Mouse (Mus musculus): Measurements from ENCODE around the gene Ncaph2. TPM values are rescaled to one million over a fixed set of nuclear protein-coding genes. Genes with fewer than 3 reads are reported as not detected.

Ncaph2 gene
- 187 and 194 TPM in 2 replicates for polyA plus RNA-seq (2016; fragmentation: Nextera tagmentation; extraction: Ambion mirVana)

DNA sequence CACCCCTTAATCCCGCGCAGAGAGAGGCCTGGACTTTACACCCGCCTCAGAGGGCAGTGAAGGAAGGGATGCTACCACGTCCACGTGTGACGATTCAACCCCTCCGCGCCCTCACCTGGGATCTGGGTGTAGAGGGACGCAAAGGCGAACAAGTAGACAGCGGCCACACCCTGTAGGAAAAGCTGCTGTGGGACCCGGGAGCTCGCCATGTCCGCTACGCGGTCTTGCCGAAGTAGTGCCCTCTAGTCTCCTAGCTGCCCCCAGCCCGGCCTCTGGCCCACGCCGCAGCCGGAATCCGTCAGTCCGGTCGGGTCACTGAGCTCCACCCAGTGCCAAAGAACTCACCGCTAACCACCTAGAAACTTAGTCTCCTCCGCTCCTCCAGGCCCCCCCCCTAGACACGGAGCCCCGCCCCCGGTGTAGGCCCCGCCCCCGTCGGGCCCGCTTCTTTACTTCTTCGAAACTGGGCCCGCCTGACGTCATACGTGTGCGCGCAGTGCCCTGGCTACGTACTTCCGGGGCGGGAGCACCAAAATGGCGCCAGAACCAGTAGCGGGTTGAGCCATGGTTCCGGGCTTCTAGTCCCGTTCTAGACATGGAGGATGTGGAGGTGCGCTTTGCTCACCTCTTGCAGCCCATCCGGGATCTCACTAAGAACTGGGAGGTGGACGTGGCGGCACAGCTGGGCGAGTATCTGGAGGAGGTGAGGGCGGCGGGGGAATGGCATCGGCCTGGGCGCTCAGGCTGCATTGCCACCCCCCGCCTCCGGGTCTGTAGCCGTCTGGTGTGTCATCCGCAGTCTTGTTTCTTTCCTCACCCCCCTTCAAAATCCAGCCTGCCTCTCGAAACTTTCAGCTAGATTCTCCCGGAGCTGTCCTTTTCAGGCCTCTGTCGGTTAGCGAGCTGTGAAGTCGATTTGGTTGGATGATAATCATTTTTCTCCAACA, at the start of gene Ncaph2, which contains the start of gene Lmf2:
Ncaph2 (plus strand) TSS at position 479 of the 947 bp plus-strand sequence.
Lmf2 (minus strand) TSS at position 419 of the 947 bp plus-strand sequence.
- peak; percentile 98 for DNase-seq (ENCODE audit: low spot score)
- H3K4me1 ChIP-seq (replicated peaks), result peaks cover 34% of the 10 kb centered on the region
- H3K27me3 ChIP-seq (ENCODE audit: insufficient read depth, poor library complexity, severe bottlenecking), result no peaks in the 10 kb centered on the region
- H3K27ac ChIP-seq, result peak within 1 kb of the TSS; percentile 95
- H3K9me3 ChIP-seq, result no peaks in the 10 kb centered on the region
- peak within 1 kb of the TSS; percentile 89 for H3K4me3 ChIP-seq
- WGBS, result under 1% methylated on average over 64 of the region's 64 CpGs
- peaks cover 64% of the 10 kb centered on the region for H3K36me3 ChIP-seq

GRCm38 (mm10) chr15:89305966-89306365, 49.6 kb upstream of the Ncaph2 start:
- DNase-seq (ENCODE audit: low spot score), result no peak
- no peaks in the 10 kb centered on the region for H3K27me3 ChIP-seq (ENCODE audit: insufficient read depth, poor library complexity, severe bottlenecking)
- WGBS, result 51% methylated on average over 1 of the region's 1 CpGs
- H3K27ac ChIP-seq, result no peak overlapping the region
- H3K36me3 ChIP-seq, result peaks cover 75% of the 10 kb centered on the region
- no peaks in the 10 kb centered on the region for H3K9me3 ChIP-seq
- H3K4me1 ChIP-seq (replicated peaks), result peaks cover 13% of the 10 kb centered on the region; the same call in 1 of the 2 replicates
- no peak overlapping the region for H3K4me3 ChIP-seq

DNA sequence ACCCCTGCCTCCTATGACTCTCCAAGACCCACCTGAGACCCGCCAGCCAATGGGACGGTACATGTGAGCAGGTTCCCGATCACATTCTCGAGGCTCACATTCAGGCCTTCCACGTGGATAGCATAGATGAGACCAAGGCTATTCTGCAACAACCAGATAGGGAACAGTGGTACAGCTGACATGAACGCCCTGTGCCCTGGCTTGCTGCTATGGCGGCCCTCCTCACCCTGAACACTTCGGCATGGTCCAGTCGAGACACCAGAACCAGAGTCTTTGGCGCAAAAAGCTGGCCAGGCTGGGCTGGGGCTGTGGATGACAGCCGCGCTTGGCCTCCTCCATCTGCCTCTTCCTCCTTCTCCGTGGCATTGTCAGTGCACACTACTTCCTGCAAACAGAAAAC, 48.1 kb upstream of the Ncaph2 start:
- WGBS, result 91% methylated on average over 13 of the region's 13 CpGs

GRCm38 (mm10) chr15:89308406-89309139, 46.9 kb upstream of the Ncaph2 start:
- Histone ChIP-seq H3K27me3 (ENCODE audit: insufficient read depth, poor library complexity, severe bottlenecking) (no peaks in the 10 kb centered on the region), H3K4me3 (no peak overlapping the region), H3K27ac (no peak overlapping the region), H3K4me1 (replicated peaks) (peaks cover 33% of the 10 kb centered on the region), H3K36me3 (peaks cover 49% of the 10 kb centered on the region), H3K9me3 (no peaks in the 10 kb centered on the region)
- 90% methylated on average over 7 of the region's 7 CpGs for WGBS
- DNase-seq (ENCODE audit: low spot score), result no peak

More for the DNA sequence above, 48.1 kb upstream of the Ncaph2 start:
- Histone ChIP-seq H3K27me3 (ENCODE audit: insufficient read depth, poor library complexity, severe bottlenecking) (no peaks in the 10 kb centered on the region), H3K4me1 (replicated peaks) (peaks cover 22% of the 10 kb centered on the region; the same call in 1 of the 2 replicates), H3K27ac (no peak overlapping the region), H3K9me3 (no peaks in the 10 kb centered on the region), H3K36me3 (peaks cover 60% of the 10 kb centered on the region), H3K4me3 (no peak overlapping the region)
- no peak for DNase-seq (ENCODE audit: low spot score)

DNA sequence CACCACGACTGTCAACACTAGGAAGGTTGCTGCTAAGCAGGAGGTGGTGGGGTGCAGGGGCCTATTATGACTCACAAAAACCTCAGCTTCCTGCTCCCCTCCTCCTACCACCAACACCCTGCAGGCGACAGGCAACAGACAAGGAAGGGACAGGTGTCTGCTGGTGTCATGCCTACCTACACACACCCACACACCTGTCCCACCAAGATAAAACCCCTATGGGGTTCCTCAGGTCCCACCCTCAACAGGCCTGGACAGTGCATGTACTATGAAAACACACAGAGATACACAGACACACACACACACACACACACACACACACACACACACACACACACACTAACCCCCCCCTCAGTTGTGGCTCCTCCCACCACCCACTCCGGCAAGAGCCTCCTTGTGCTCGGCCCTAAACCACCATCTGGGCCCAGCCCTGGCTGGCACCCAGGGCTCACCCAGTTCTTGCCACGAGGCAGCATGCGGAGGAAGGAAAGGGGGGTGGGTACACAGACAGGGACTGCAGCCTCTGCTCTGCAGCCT, 45.5 kb upstream of the Ncaph2 start:
- Histone ChIP-seq H3K27ac (no peak overlapping the region), H3K36me3 (peaks cover 34% of the 10 kb centered on the region), H3K4me1 (replicated peaks) (peaks cover 45% of the 10 kb centered on the region), H3K4me3 (no peak overlapping the region), H3K27me3 (ENCODE audit: insufficient read depth, poor library complexity, severe bottlenecking) (no peaks in the 10 kb centered on the region), H3K9me3 (no peaks in the 10 kb centered on the region)
- 75% methylated on average over 6 of the region's 6 CpGs for WGBS
- no peak for DNase-seq (ENCODE audit: low spot score)

DNA sequence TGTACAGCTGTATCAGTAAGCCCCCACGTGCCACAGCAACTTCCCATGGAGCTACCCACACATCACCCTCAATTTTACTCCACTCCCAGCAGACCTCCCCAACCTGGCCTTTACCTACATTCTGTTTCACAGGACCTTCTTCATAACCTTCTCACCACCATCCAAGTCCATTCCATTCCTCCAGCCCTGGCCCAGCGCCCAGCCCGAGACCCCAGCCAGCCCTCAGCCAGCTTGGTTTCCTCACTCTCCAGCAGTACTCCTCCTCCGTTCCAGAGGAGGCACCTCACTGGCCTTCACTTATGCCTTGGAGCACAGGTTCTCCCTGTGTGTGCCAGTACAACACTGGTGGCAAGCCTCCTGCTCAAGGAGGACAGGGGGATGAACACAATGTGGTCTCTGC, 42.2 kb upstream of the Ncaph2 start:
- WGBS, result 82% methylated on average over 4 of the region's 4 CpGs
- peaks cover 52% of the 10 kb centered on the region for H3K4me1 ChIP-seq (replicated peaks)
- DNase-seq (ENCODE audit: low spot score), result no peak
- no peaks in the 10 kb centered on the region for H3K27me3 ChIP-seq (ENCODE audit: insufficient read depth, poor library complexity, severe bottlenecking)
- no peaks in the 10 kb centered on the region for H3K9me3 ChIP-seq
- H3K4me3 ChIP-seq, result peak overlapping the region; percentile 96
- no peak overlapping the region for H3K27ac ChIP-seq
- peaks cover under 1% of the 10 kb centered on the region for H3K36me3 ChIP-seq

GRCm38 (mm10) chr15:89314107-89314506, 41.4 kb upstream of the Ncaph2 start:
- WGBS, result 34% methylated on average over 3 of the region's 3 CpGs
- H3K9me3 ChIP-seq, result no peaks in the 10 kb centered on the region
- H3K4me3 ChIP-seq, result peak overlapping the region; percentile 96
- H3K36me3 ChIP-seq, result no peaks in the 10 kb centered on the region; the same call in 1 of the 2 replicates
- H3K27me3 ChIP-seq (ENCODE audit: insufficient read depth, poor library complexity, severe bottlenecking), result no peaks in the 10 kb centered on the region
- no peak for DNase-seq (ENCODE audit: low spot score)
- peaks cover 50% of the 10 kb centered on the region for H3K4me1 ChIP-seq (replicated peaks)
- H3K27ac ChIP-seq, result peak overlapping the region; percentile 92

DNA sequence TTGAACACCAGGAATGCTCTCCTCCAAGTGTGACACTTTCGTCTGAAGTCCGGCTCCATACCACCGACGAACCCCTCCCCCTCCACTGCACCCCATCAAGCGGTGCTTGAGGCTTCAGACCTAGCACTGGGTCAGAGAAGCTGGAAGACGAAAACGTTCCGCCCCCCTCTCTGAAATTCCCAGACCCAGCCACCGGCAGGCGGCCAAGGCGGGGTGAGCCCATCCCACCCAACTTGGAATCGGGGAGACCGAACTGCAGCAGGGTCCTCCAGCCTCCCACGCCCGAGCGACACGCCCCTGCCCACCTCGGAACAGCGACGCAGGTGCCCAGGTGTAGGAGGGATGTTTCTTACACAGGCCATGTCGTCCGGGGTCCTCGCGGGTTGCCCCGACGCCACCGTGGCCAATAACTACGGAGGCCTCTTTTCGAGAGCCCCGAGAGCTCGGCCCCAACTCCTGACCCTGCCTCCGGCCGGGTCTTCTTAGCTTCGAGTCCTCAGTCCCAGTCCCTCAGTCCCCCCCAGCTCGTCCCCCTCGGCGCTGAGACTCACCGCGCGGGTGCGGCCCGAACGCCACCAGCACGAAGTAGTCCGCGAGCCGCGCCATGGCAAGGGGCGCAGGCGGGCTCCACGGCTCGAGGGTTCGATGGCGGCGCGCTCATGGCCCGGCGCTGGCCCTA, 40.9 kb upstream of the Ncaph2 start:
- Histone ChIP-seq H3K27ac (peak overlapping the region; percentile 92), H3K27me3 (ENCODE audit: insufficient read depth, poor library complexity, severe bottlenecking) (no peaks in the 10 kb centered on the region), H3K36me3 (no peaks in the 10 kb centered on the region; the same call in 1 of the 2 replicates), H3K4me3 (peak overlapping the region; percentile 96), H3K4me1 (replicated peaks) (peaks cover 50% of the 10 kb centered on the region), H3K9me3 (no peaks in the 10 kb centered on the region)
- peak; percentile 33 for DNase-seq (ENCODE audit: low spot score)
- WGBS, result under 1% methylated on average over 58 of the region's 58 CpGs

DNA sequence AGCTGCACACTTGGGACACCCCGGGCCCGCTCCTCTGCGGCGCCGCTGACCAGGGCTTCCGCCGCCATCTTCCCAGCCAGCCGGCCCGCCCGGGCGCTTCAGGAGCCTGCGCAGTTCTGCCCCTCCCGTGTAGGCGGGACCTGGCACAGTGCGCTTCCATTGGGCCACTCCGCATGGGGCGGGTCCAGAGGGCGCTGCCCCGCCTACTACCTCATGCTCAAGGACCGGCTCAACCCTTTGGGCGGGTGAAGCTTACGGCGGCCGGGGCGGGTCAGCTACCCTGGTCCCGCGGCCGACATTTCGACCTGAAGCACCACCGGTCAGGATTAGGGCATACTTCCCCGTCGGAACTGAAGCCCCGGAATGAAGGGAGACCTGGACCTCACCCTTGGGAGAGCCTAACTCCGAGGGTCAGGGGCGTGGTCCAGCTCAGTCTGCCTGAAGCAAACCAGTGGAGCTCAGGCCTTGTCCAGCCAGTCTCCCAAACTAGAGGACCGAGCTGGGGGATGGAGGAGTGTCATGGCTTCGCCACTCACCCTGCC, 40.3 kb upstream of the Ncaph2 start, which contains the start of gene Sbf1:
Sbf1 (minus strand) TSS at position 122 of the 542 bp plus-strand sequence.
- DNase-seq (ENCODE audit: low spot score), result peak; percentile 97
- Histone ChIP-seq H3K4me1 (replicated peaks) (peaks cover 46% of the 10 kb centered on the region), H3K9me3 (no peaks in the 10 kb centered on the region), H3K27ac (peak within 1 kb of the TSS; percentile 92), H3K4me3 (peak within 1 kb of the TSS; percentile 96), H3K36me3 (no peaks in the 10 kb centered on the region; the same call in 1 of the 2 replicates), H3K27me3 (ENCODE audit: insufficient read depth, poor library complexity, severe bottlenecking) (no peaks in the 10 kb centered on the region)
- under 1% methylated on average over 37 of the region's 37 CpGs for WGBS

GRCm38 (mm10) chr15:89316146-89316545, 39.4 kb upstream of the Ncaph2 start:
- DNase-seq (ENCODE audit: low spot score), result peak; percentile 28
- Histone ChIP-seq H3K27me3 (ENCODE audit: insufficient read depth, poor library complexity, severe bottlenecking) (0 out of 2 replicates have a peak, but pooled peaks cover 4% of the 10 kb centered on the region), H3K27ac (no peak overlapping the region), H3K4me3 (no peak overlapping the region), H3K36me3 (no peaks in the 10 kb centered on the region; the same call in 1 of the 2 replicates), H3K4me1 (replicated peaks) (peaks cover 39% of the 10 kb centered on the region), H3K9me3 (no peaks in the 10 kb centered on the region)
- WGBS, result 61% methylated on average over 11 of the region's 11 CpGs

- DNase-seq (ENCODE audit: low spot score), result no peak
- no peak overlapping the region for H3K4me3 ChIP-seq
- peaks cover 26% of the 10 kb centered on the region for H3K27me3 ChIP-seq (ENCODE audit: insufficient read depth, poor library complexity, severe bottlenecking)
- H3K9me3 ChIP-seq, result no peaks in the 10 kb centered on the region
- WGBS, result 86% methylated on average over 8 of the region's 8 CpGs
- H3K4me1 ChIP-seq (replicated peaks), result peaks cover 9% of the 10 kb centered on the region
- H3K27ac ChIP-seq, result no peak overlapping the region
- H3K36me3 ChIP-seq, result no peaks in the 10 kb centered on the region
Observed at GRCm38 (mm10) chr15:89321264-89321663, 34.3 kb upstream of the Ncaph2 start.

All from hindbrain, embryonic 10.5 days (tissue).